Mouse (Mus musculus): Measurements from ENCODE around the gene Slc35e3. TPM values are rescaled to one million over a fixed set of nuclear protein-coding genes. Genes with fewer than 3 reads are reported as not detected.

Gene Slc35e3
- total RNA-seq, 2 experiments from 2014 or later: 3.5 to 5.4 TPM

GRCm38 (mm10) chr10:117691389-117691968 lies 54.7 kb downstream of the Slc35e3 start:
- DNase-seq: no peak
- intact Hi-C loops (cut with DNase I): no loop called here

- DNase-seq: no peak
- intact Hi-C loops (cut with DNase I): no loop called here
Observed at GRCm38 (mm10) chr10:117690770-117691296, 55.3 kb downstream of the Slc35e3 start.

GRCm38 (mm10) chr10:117690101-117690352 lies 56.1 kb downstream of the Slc35e3 start:
- no peak for DNase-seq
- intact Hi-C loops (cut with DNase I): no loop called here

- DNase-seq: no peak
- intact Hi-C loops (cut with DNase I): no loop called here
Observed at GRCm38 (mm10) chr10:117689297-117690100, 56.7 kb downstream of the Slc35e3 start.

GRCm38 (mm10) chr10:117688204-117689151 lies 57.7 kb downstream of the Slc35e3 start:
- intact Hi-C loops (cut with DNase I): no loop called here
- no peak for DNase-seq

- DNase-seq: no peak
- intact Hi-C loops (cut with DNase I): no loop called here
Observed at GRCm38 (mm10) chr10:117687577-117687976, 58.6 kb downstream of the Slc35e3 start.

GRCm38 (mm10) chr10:117687018-117687417 lies 59.1 kb downstream of the Slc35e3 start:
- intact Hi-C loops (cut with DNase I): no loop called here
- DNase-seq: no peak

- intact Hi-C loops (cut with DNase I): no loop called here
- no peak for DNase-seq
Observed at GRCm38 (mm10) chr10:117685849-117686591, 60.1 kb downstream of the Slc35e3 start.

- intact Hi-C loops (cut with DNase I): no loop called here
- DNase-seq: no peak
Observed at GRCm38 (mm10) chr10:117685171-117685848, 60.9 kb downstream of the Slc35e3 start.

- intact Hi-C loops (cut with DNase I): no loop called here
- DNase-seq: no peak
Observed at GRCm38 (mm10) chr10:117684298-117685170, 61.6 kb downstream of the Slc35e3 start.

GRCm38 (mm10) chr10:117683734-117684037 lies 62.5 kb downstream of the Slc35e3 start:
- intact Hi-C loops (cut with DNase I): no loop called here
- no peak for DNase-seq

Other genes starting within 250 kb of the Slc35e3 start
- gene Cpm, start 116.9 kb downstream of the Slc35e3 start, total RNA-seq (2021): 1 to 10 TPM; 2.6 to 2.7 TPM
- 10 to 100 TPM; 40.8 to 44.9 TPM for gene Mdm2, start 35.6 kb downstream of the Slc35e3 start, total RNA-seq (2021)
- 1 to 10 TPM; 4.3 to 5.5 TPM for gene Nup107, start 46.3 kb upstream of the Slc35e3 start, total RNA-seq (2021)
- 10 to 100 TPM; 20.2 to 22.4 TPM for gene Rap1b, start 99.7 kb upstream of the Slc35e3 start, total RNA-seq (2021)

All from gastrocnemius, postnatal 36 days (tissue).